Mouse (Mus musculus): ENCODE results near the gene Smarcad1. TPM values are rescaled to one million over a fixed set of nuclear protein-coding genes. Genes with fewer than 3 reads are reported as not detected.
"Not testable (repeated sequence)": the region's sequence is repeated elsewhere in the genome, so short reads cannot be mapped to it uniquely, and the experiment has no call there.

Smarcad1 gene
- total RNA-seq (2021): 10 to 100 TPM; 27.1 to 27.9 TPM
- long read RNA-seq, experiment 1, full-length matches to known transcripts: 6 of 10 reads
- long read RNA-seq, experiment 1, partial matches to known transcripts: 0 of 10 reads
- long read RNA-seq, experiment 1, other reads (novel, unspliced or antisense): 4 of 10 reads
- long read RNA-seq, experiment 2, full-length matches to known transcripts: 11 of 21 reads
- long read RNA-seq, experiment 2, partial matches to known transcripts: 3 of 21 reads
- long read RNA-seq, experiment 2, other reads (novel, unspliced or antisense): 7 of 21 reads

DNA sequence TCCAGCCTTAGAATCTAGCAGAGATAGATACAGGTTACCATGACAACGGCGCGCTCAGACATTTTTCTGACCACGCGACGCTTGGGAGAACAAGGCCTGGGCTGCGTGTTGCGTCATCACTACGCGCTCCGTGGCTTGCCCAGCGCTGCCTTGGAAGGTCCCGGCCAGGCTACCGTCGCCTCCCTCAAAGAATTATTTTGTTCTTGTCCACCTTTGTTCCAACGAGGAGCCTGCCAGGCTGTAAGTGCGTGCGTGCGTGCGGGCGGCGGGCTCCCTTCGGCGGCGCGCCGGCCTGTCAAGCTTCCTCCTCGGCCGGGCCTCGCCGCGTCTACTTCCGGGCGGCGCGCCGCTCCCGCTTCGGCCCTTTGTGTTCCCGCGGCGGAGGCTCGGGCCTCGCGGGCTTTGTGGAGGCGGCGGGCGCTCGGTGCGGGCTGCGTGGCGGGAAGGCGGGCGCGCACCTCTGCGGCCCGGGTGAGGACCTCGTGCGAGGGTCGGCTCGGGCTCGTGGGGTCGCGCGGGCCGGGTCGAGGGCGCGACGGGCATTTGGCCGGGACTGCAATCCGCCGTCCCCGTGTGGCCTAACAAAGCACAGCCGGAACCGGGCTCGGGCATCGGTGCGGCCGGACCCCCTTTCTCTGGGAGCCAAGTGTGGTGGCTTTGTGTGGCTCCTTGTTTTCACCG is at the start of gene Smarcad1:
TSS of gene Smarcad1 (plus strand) at position 93 of the 681 bp plus-strand sequence.
- DNase-seq (ENCODE audit: low spot score in 2 of 2): peak; percentile 83 to 88

GRCm38 (mm10) chr6:64996824-64997421 is 45.5 kb upstream of the Smarcad1 start:
- no peak for DNase-seq (ENCODE audit: low spot score in 2 of 2)

DNA sequence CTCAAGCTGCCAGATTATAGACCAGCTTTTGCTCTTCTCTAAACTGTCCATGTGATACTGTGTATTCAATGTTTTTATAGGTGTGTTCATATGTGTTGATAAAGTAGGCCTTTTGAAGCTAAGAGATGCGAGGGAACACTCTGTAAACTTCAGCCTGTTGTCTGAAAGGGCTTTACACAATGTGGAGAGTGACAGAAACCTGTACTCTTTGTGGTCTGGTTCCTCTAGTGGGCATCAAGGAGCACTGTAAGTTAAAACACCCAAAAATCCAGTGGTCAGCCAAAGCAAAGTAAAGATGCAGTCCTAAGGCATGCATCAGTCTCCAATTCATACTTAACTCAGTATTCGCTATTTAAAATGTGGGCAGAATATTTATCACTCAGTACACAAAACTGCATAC is 44.6 kb upstream of the Smarcad1 start:
- no peak for DNase-seq (ENCODE audit: low spot score in 2 of 2)

- peak in 1 of 2 experiments; percentile 21 for DNase-seq (ENCODE audit: low spot score in 2 of 2)
Observed at GRCm38 (mm10) chr6:65000757-65001156, 41.6 kb upstream of the Smarcad1 start.

- no peak for DNase-seq (ENCODE audit: low spot score in 2 of 2)
Observed at GRCm38 (mm10) chr6:65002196-65002595, 40.2 kb upstream of the Smarcad1 start.

DNA sequence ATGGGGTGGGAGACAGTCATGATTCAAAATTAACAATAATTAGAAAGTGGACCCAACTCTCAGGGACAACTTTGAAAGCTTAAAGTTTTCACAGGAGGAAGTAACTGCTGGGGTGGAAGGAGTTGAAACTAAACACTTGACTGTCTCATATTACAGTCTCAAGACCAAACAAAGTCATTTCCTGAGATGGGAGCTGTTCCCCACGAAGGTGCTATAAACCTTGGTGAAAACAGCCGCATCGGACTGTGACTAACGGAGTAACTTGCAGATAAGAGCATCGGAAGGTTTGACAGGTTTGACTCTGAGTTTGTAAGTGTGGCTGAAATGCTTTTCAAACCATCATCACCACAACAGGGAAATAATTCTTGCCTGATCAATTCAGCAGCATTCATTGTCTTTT is 33.5 kb upstream of the Smarcad1 start:
- no peak for DNase-seq (ENCODE audit: low spot score in 2 of 2)

DNA sequence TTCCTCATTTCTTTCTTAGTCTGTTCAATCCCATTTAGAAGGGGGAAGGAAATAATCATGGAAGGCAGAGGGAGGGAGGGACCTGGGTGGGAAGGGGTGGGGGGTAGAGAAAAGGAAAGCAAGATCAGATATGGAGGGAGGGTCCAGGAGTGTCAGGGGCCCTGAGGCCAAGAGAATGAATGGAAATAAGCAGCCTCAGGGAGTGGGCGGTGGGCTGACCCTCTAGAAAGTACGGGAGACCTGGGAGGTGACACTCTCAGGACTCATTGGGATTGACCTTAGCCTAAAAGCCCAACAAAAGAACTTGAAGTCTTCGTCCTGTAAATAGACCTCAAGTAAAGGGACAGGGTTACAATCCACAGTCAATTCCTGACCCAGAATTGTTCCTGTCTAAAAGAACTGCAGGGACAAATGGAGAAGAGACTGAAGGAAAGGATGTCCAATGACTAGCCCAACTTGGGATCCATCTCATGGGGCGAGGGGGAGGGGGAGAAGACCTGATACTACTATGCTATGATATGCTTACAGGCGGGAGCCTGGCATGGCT is 30.9 kb upstream of the Smarcad1 start:
- DNase-seq (ENCODE audit: low spot score in 2 of 2): no peak

DNA sequence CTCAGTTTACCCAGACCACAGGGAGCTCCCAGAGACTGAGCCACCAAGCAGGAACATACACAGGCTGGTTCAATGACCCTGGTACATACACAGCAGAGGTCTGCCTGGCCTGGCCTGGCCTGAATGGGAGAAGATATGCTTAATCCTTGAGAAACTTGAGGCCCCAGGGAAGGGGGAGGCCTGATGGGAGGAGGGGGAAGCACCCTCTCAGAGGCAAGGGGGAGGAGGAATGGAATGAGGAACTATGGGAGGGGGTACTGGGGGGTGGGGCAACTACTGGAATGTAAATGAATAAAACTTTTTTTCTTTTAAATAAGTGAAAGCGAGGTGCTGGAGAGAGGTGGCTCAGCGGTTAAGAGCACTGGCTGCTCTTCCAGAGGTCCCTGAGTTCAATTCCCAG is 30.2 kb upstream of the Smarcad1 start:
- no peak for DNase-seq (ENCODE audit: low spot score in 2 of 2)

GRCm38 (mm10) chr6:65017566-65017965 is 24.8 kb upstream of the Smarcad1 start:
- DNase-seq (ENCODE audit: low spot score in 2 of 2): no peak

DNA sequence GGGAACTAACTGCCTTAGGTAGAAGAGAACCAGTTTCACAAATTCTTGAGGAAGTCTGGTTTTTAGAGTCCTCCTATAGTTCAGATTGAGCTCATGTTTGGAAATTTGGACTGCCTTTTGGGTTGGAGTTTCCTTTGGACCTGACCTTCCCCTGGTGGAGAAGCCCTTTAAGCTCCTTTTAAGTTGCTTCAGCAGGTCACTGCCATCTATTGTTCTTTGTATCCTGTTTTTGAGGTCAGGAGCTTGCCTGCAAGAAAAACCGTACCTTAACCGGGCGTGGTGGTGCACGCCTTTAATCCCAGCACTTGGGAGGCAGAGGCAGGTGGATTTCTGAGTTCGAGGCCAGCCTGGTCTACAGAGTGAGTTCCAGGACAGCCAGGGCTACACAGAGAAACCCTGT is 23.4 kb upstream of the Smarcad1 start:
- DNase-seq (ENCODE audit: low spot score in 2 of 2): not testable (repeated sequence)

GRCm38 (mm10) chr6:65021883-65022282 is 20.5 kb upstream of the Smarcad1 start:
- no peak for DNase-seq (ENCODE audit: low spot score in 2 of 2)

GRCm38 (mm10) chr6:65023053-65023452 is 19.3 kb upstream of the Smarcad1 start:
- DNase-seq (ENCODE audit: low spot score in 2 of 2): no peak

- DNase-seq (ENCODE audit: low spot score in 2 of 2): no peak
Observed at GRCm38 (mm10) chr6:65024668-65025067, 17.7 kb upstream of the Smarcad1 start.

- DNase-seq (ENCODE audit: low spot score in 2 of 2): no peak
Observed at GRCm38 (mm10) chr6:65025130-65025529, 17.3 kb upstream of the Smarcad1 start.

GRCm38 (mm10) chr6:65034661-65035060 is 7.7 kb upstream of the Smarcad1 start:
- DNase-seq (ENCODE audit: low spot score in 2 of 2): no peak

DNA sequence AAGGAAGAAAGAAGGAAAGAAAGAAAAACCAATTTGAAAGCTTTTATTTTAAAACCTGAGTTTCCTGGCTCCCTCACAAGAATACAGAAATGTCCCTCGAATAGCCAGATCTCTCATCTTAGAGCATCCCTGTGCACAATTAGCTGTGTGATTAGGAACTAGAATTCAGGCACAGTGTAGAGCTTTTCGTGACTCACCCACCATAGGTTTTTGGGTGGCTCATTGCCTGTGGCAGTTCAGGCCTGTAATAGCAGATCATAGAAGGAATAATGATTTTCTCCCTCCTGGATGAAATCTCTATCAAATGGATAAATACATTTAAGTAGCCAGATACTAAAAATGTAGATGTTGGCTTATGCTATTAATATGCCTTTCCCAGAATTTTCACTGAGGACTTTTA is 6.9 kb upstream of the Smarcad1 start:
- DNase-seq (ENCODE audit: low spot score in 2 of 2): no peak

GRCm38 (mm10) chr6:65041932-65042331 is 451 bp upstream of the Smarcad1 start:
- DNase-seq (ENCODE audit: low spot score in 2 of 2): no peak

- DNase-seq (ENCODE audit: low spot score in 2 of 2): no peak
Observed at GRCm38 (mm10) chr6:65043241-65043640, 858 bp downstream of the Smarcad1 start.

GRCm38 (mm10) chr6:65049100-65049499 is 6.7 kb downstream of the Smarcad1 start:
- no peak for DNase-seq (ENCODE audit: low spot score in 2 of 2)

- no peak for DNase-seq (ENCODE audit: low spot score in 2 of 2)
Observed at GRCm38 (mm10) chr6:65056620-65057019, 14.2 kb downstream of the Smarcad1 start.

- DNase-seq (ENCODE audit: low spot score in 2 of 2): not testable (repeated sequence)
Observed at GRCm38 (mm10) chr6:65057137-65057536, 14.8 kb downstream of the Smarcad1 start.

- DNase-seq (ENCODE audit: low spot score in 2 of 2): no peak
Observed at GRCm38 (mm10) chr6:65061049-65061448, 18.7 kb downstream of the Smarcad1 start.

All from adrenal gland, adult 18-20 months (tissue).